Mouse (Mus musculus): ENCODE results near the gene Hist1h4k.
A peak's percentile ranks its signal among the peaks of the same experiment; 100 is the strongest.

DNA sequence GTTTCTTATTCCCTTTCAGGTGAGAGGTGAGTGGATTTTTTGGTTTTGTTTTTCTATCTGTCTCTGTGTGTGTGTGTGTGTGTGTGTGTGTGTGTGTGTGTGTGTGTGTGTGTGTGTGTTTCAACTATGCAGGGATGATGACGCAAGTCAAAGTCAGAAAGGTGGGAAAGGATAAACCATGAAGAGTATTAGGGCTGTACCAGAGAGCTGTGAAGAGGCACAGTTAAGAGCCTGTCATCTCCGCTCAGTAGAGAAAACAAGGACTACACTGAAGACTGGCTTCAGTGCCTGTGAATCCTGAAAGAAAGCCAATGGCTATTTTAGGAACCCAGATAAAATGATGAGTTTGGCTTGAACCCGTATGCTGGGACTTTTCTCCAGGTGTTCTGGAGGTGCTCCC is 1.5 kb upstream of the Hist1h4k start:
- TF ChIP-seq POLR2A (IDR thresholded peaks at IDR 0.05; ENCODE audit: insufficient read length, low read depth) = no peak
- no peak for TF ChIP-seq E2F4 (IDR thresholded peaks at IDR 0.05; ENCODE audit: insufficient read depth)
- no peak for TF ChIP-seq SRF (IDR thresholded peaks at IDR 0.05; ENCODE audit: control insufficient read depth, insufficient read length, low read depth)
- no peak for TF ChIP-seq POLR2AphosphoS2 (IDR thresholded peaks at IDR 0.05; ENCODE audit: insufficient read length, low read depth)
- no peak for TF ChIP-seq MAX (IDR thresholded peaks at IDR 0.05; ENCODE audit: low read depth)
- no peak for TF ChIP-seq TCF3 (IDR thresholded peaks at IDR 0.05; ENCODE audit: insufficient read length, low read depth)
- TF ChIP-seq CEBPB (IDR thresholded peaks at IDR 0.05; ENCODE audit: insufficient read depth, poor library complexity, severe bottlenecking) = 0 out of 2 replicates have a peak, but pooled peaks have one; percentile 38
- TF ChIP-seq REST (IDR thresholded peaks at IDR 0.05; ENCODE audit: insufficient read depth, insufficient read length) = no peak
- no peak for TF ChIP-seq USF1 (IDR thresholded peaks at IDR 0.05; ENCODE audit: low read depth)
- TF ChIP-seq MYOD1 (IDR thresholded peaks at IDR 0.05; ENCODE audit: control insufficient read depth in 1 of 3, insufficient read length in 2 of 3, low read depth in 2 of 3) = no peak
- no peak for TF ChIP-seq TCF12 (IDR thresholded peaks at IDR 0.05; ENCODE audit: insufficient read depth, poor library complexity, severe bottlenecking)
- TF ChIP-seq MYOG (IDR thresholded peaks at IDR 0.05; ENCODE audit: control insufficient read depth in 1 of 3, insufficient read depth in 1 of 3, insufficient read length in 2 of 3, low read depth in 2 of 3) = no peak

All from myocyte (in vitro differentiated cells).